In the genomic region with DNA sequence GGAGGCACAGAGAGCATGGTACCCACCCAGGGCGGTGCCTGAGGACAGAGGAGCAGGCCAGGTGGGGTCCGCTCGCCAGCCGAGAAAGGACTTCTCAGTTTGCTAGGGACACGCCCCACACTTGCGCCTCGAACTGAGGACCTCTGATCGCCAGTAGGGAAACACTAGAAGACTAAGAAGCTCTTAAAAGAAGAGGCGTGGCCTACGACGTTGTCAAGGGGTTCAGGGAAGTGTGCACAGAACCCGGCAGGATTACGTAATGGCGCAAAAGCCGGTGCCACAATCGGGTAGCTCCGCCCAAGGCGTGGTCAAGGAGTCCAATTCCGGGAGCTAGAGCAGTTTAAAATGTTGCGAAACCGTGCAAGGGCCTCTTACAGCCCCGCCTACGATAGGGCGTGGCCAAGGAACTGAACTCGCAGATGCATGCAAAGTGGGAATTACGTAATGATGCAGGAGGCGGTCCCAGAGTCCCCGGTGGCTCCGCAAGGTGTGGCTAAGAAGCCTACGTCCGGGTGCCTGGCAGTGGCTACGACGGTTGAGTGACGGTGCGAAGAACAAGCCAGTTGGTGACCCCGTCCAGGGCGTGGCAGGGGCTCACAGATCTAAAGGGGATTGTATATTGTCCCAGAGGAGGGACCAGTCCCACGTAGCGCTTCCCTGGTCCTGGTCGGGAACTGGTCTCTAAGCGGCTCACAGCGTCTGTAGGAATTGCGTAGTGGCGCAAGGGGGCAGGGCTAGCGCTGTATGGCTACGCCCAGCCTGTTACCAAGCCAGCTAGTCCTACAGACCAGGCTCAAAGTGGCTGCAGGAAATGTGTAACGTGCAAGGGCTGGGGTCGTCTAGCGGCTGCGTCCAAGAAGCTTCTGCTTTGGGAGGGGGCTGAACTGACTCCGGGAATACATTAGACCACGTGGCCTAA, we compare ENCODE assay signal across 8 mouse cellular contexts. TPM values are rescaled to one million over a fixed set of nuclear protein-coding genes. Genes with fewer than 3 reads are reported as not detected.
DNase-seq lines count a peak whose midpoint lies in the region; ATAC-seq lines count a peak whose summit lies in the region.

A gene (plus strand): TSS at position 482 of the 919 bp plus-strand sequence.

- no peaks in the 10 kb centered on the region for H3K27me3 ChIP-seq in heart, embryonic 14.5 days (ENCODE audit: control insufficient read depth, insufficient read depth, low read length)
- no peaks in the 10 kb centered on the region for H3K27me3 ChIP-seq in liver, embryonic 13.5 days
- H3K27me3 ChIP-seq in stomach, embryonic 16.5 days (ENCODE audit: control insufficient read depth, insufficient read depth, low read length), result no peaks in the 10 kb centered on the region

- ATAC-seq in CD4-positive, CD25-positive, alpha-beta regulatory T cell, adult 4 months, result peak; percentile 82
- peak; percentile 87 for ATAC-seq in heart, embryonic 14.5 days (ENCODE audit: insufficient number of reproducible peaks, insufficient read depth, low FRiP score, low read depth)
- ATAC-seq in liver, embryonic 13.5 days (ENCODE audit: low read depth), result peak; percentile 85
- ATAC-seq in stomach, embryonic 16.5 days (ENCODE audit: insufficient read depth, low FRiP score), result peak; percentile 90

- peaks cover 10 to 19% of the 10 kb centered on the region in 2 experiments for H3K4me1 ChIP-seq in heart, embryonic 14.5 days (ENCODE audit: control insufficient read depth in 2 of 2, insufficient read depth in 2 of 2, low read length in 2 of 2)
- peaks cover 48% of the 10 kb centered on the region for H3K4me1 ChIP-seq in liver, embryonic 13.5 days (replicated peaks)
- peaks cover 33% of the 10 kb centered on the region for H3K4me1 ChIP-seq in stomach, embryonic 16.5 days (ENCODE audit: control insufficient read depth, insufficient read depth, low read length)

- H3K27ac ChIP-seq in heart, embryonic 14.5 days (replicated peaks in 1 of 2; ENCODE audit: control insufficient read depth in 1 of 2, insufficient read depth in 1 of 2, low read depth in 2 of 2, low read length in 2 of 2), result peak within 1 kb of the TSS; percentile 98
- peak within 1 kb of the TSS; percentile 92 for H3K27ac ChIP-seq in liver, embryonic 13.5 days
- peak within 1 kb of the TSS; percentile 99 for H3K27ac ChIP-seq in stomach, embryonic 16.5 days (ENCODE audit: low read length)

- peaks cover 13% of the 10 kb centered on the region for H3K36me3 ChIP-seq in heart, embryonic 14.5 days (ENCODE audit: control insufficient read depth, insufficient read depth, low read length)
- peaks cover 9% of the 10 kb centered on the region; the same call in 1 of the 2 replicates for H3K36me3 ChIP-seq in liver, embryonic 13.5 days
- H3K36me3 ChIP-seq in stomach, embryonic 16.5 days (ENCODE audit: control insufficient read depth, insufficient read depth, low read length), result 0 out of 2 replicates have a peak, but pooled peaks cover 3% of the 10 kb centered on the region

- no peaks in the 10 kb centered on the region for H3K9me3 ChIP-seq in heart, embryonic 14.5 days (ENCODE audit: control insufficient read depth, low read length)
- no peaks in the 10 kb centered on the region for H3K9me3 ChIP-seq in liver, embryonic 13.5 days (replicated peaks)
- no peaks in the 10 kb centered on the region for H3K9me3 ChIP-seq in stomach, embryonic 16.5 days (replicated peaks; ENCODE audit: control insufficient read depth, low read length)

- DNase-seq in c-Kit-negative CD71-positive TER-119-positive erythroid progenitor cells, embryonic 14.5 days (ENCODE audit: low read depth, low spot score), result peak; percentile 100
- DNase-seq in fibroblast of lung, adult 2 months (ENCODE audit: low read depth), result peak; percentile 100
- DNase-seq in kidney, postnatal 14 days, result peak; percentile 100
- peak; percentile 100 for DNase-seq in liver, embryonic 13.5 days
- peak; percentile 97 for DNase-seq in neural tube, embryonic 10.5 days (ENCODE audit: extremely low spot score, low spot score)

- peak within 1 kb of the TSS; percentile 91 for H3K4me2 ChIP-seq in heart, embryonic 14.5 days (ENCODE audit: low read length)
- peak within 1 kb of the TSS; percentile 95 for H3K4me2 ChIP-seq in liver, embryonic 13.5 days
- peak within 1 kb of the TSS; percentile 67 for H3K4me2 ChIP-seq in stomach, embryonic 16.5 days (ENCODE audit: low read depth, low read length)

- peak within 1 kb of the TSS; percentile 66 to 71 for H3K4me3 ChIP-seq in heart, embryonic 14.5 days (ENCODE audit: control insufficient read depth in 1 of 2, insufficient read depth in 1 of 2, low read depth in 1 of 2, low read length in 2 of 2)
- H3K4me3 ChIP-seq in liver, embryonic 13.5 days (replicated peaks), result peak within 1 kb of the TSS; percentile 69
- H3K4me3 ChIP-seq in stomach, embryonic 16.5 days (replicated peaks; ENCODE audit: low read length), result peak within 1 kb of the TSS; percentile 80

- under 1% methylated on average over 52 of the region's 52 CpGs for WGBS in heart, embryonic 14.5 days
- under 1% methylated on average over 52 of the region's 52 CpGs for WGBS in liver, embryonic 13.5 days (ENCODE audit: insufficient replicate concordance)
- WGBS in stomach, embryonic 16.5 days, result under 1% methylated on average over 52 of the region's 52 CpGs

- peak within 1 kb of the TSS; percentile 83 for H3K9ac ChIP-seq in heart, embryonic 14.5 days (ENCODE audit: low read length)
- H3K9ac ChIP-seq in liver, embryonic 13.5 days, result peak within 1 kb of the TSS; percentile 84
- H3K9ac ChIP-seq in stomach, embryonic 16.5 days (ENCODE audit: low read length), result peak within 1 kb of the TSS; percentile 83

RNA-seq across cellular contexts. Expression of the gene that starts here (rescaled TPM):
- polyA plus RNA-seq in CD4-positive, CD25-positive, alpha-beta regulatory T cell, adult 4 months (2017; shearing (Covaris generic)), result 10 to 100 TPM; 64.3 to 80.5 TPM
- polyA plus RNA-seq in heart, embryonic 14.5 days (2014; fragmentation: Nextera tagmentation; extraction: Ambion mirVana), result 72.1 and 74.9 TPM in 2 replicates
- polyA plus RNA-seq in liver, embryonic 13.5 days (2015; fragmentation: Nextera tagmentation; extraction: Ambion mirVana), result 37.0 and 37.3 TPM in 2 replicates
- 70.7 and 73.9 TPM in 2 replicates for polyA plus RNA-seq in stomach, embryonic 16.5 days (2015; fragmentation: Nextera tagmentation; extraction: Ambion mirVana)

Comparison
In these comparisons a context has a peak if more than half of its experiments do, and no peak if none do; other contexts are left out.
1. Peak in every context shown above with its lines: DNase-seq, ATAC-seq, H3K4me3 ChIP-seq and H3K27ac ChIP-seq.